Mouse (Mus musculus) activated CD4-positive, CD25-positive, alpha-beta regulatory T cell, adult 4 months (primary cell): ENCODE results near the gene Ano7. TPM values are rescaled to one million over a fixed set of nuclear protein-coding genes. Genes with fewer than 3 reads are reported as not detected.
"Not testable (repeated sequence)": the region's sequence is repeated elsewhere in the genome, so short reads cannot be mapped to it uniquely, and the experiment has no call there.

Experiments
- ATAC-seq: one replicate; pipeline ENCODE4 v1.8.0; 2017
- polyA plus RNA-seq, 2 experiments: library from polyadenylated mRNA; unstranded; fragments of 100-300 nt; shearing (Covaris generic); gene quantifications; one replicate each; pipeline ENCODE4 v1.2.1; 2017

Gene Ano7
- polyA plus RNA-seq, 2 experiments from 2014 or later, result 0.38 TPM; not detected in 1

DNA sequence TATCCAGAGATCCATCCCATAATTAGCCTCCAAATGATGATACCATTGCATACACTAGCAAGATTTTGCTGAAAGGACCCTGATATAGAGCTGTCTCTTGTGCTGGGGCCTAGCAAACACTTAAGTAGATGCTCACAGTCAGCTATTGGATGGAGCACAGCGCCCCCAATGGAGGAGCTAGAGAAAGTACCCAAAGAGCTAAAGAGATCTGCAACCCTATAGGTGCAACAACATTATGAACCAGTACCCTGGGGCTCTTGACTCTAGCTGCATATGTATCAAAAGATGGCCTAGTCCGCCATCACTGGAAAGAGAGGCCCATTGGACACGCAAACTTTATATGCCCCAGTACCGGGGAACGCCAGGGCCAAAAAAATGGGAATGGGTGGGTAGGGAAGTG is 76.4 kb downstream of the Ano7 start:
- not testable (repeated sequence) for ATAC-seq

DNA sequence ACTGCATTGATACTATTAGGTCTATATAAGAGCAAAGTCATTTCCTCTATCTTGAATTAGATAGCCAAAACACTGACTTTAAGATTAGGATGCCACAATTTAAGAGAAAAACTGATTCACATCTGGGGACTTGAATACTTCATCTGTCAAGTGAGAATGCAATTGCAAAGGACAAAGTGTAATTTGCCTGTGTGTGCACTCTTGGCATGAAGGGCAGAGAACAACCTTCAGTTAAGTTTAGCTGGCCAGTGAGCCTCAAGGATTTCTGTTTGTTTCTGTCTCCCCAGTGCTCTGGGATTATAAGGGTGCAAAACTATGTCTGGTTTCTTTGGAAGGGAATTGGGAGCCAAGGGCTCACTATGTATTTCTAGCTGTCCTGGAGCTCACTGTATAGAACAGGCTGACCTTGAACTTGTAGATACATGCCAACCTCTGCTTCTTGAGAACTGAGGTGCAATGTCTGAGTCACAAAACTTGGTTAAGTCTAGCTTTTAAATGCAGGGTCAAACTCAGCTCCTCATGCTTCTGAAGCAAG is 80.1 kb downstream of the Ano7 start:
- no peak for ATAC-seq

Other genes with a start within 250 kb of the Ano7 start
- not detected for gene Agxt, start 238.7 kb upstream of the Ano7 start, polyA plus RNA-seq
- not detected for gene 2310007B03Rik, start 213.0 kb upstream of the Ano7 start, polyA plus RNA-seq
- gene Crocc2, start 205.2 kb upstream of the Ano7 start, polyA plus RNA-seq, result not detected
- under 1 TPM; 0.06 to 0.16 TPM for gene Sned1, start 138.1 kb upstream of the Ano7 start, polyA plus RNA-seq
- 10 to 100 TPM; 17.6 to 24.0 TPM for gene Mterf4, start 68.0 kb upstream of the Ano7 start, polyA plus RNA-seq
- 10 to 100 TPM; 68.9 to 74.5 TPM for gene Ppp1r7, start 31.1 kb upstream of the Ano7 start, polyA plus RNA-seq
- gene Pask, start 30.4 kb upstream of the Ano7 start, polyA plus RNA-seq, result 1 to 10 TPM; 2.1 to 2.4 TPM
- 10 to 100 TPM; 44.1 to 58.8 TPM for gene Hdlbp, start 104.9 kb downstream of the Ano7 start, polyA plus RNA-seq
- under 1 TPM; 0.61 to 0.76 TPM for gene Farp2, start 138.1 kb downstream of the Ano7 start, polyA plus RNA-seq